ENCODE assay signal across 12 mouse cellular contexts in the genomic region with DNA sequence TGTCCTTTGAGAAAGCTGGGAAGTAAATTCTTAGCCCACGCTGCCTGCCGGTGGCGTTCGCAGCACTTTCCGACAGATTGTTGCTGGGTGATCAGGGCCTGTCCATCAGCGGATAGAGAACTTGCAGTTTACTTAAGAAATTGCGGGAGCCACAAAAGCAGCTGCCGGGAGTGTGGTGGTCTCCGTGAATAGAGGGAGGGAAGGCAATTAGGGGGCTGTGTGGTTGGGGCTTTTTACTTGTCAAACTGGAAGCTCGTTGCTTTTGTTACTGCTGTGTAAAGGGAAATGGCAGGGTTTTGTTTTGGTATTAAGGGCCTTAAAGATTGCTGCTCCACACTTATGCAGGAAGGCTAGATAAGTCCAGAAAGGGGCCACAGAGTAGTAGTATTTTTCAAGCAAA.
DNase-seq lines count a peak whose midpoint lies in the region; ATAC-seq and TF ChIP-seq lines count a peak whose summit lies in the region.
"Had no signal": no experiment of that assay in that cellular context is flagged by ENCODE, and none has a peak within 500 bp of the region (broad histone marks: within the 10 kb centered on the region; RNA-seq: fewer than 3 reads in every experiment).

No protein-coding gene starts in this region.

- H3K36me3 ChIP-seq in heart, embryonic 11.5 days (ENCODE audit: control insufficient read depth, insufficient read depth, low read length) = no peaks in the 10 kb centered on the region
- H3K36me3 ChIP-seq in heart, adult 2 months (ENCODE audit: control insufficient read depth, insufficient read depth, low read length) = no peaks in the 10 kb centered on the region
- no peaks in the 10 kb centered on the region for H3K36me3 ChIP-seq in forebrain, embryonic 12.5 days (replicated peaks)
- no peaks in the 10 kb centered on the region for H3K36me3 ChIP-seq in limb, embryonic 14.5 days (ENCODE audit: control insufficient read depth, insufficient read depth, low read length)
- no peaks in the 10 kb centered on the region for H3K36me3 ChIP-seq in kidney, embryonic 14.5 days (ENCODE audit: control insufficient read depth, insufficient read depth, low read length)

- no peak for TF ChIP-seq POLR2A in heart, adult 2 months (IDR thresholded peaks at IDR 0.05; ENCODE audit: insufficient read depth, low read depth, low read length)
- no peak for TF ChIP-seq POLR2A in limb, embryonic 14.5 days (IDR thresholded peaks at IDR 0.05; ENCODE audit: borderline replicate concordance, extremely low read depth, insufficient read depth, insufficient read length)

- no peaks in the 10 kb centered on the region for H3K9me3 ChIP-seq in heart, embryonic 11.5 days (replicated peaks; ENCODE audit: control insufficient read depth, low read length)
- H3K9me3 ChIP-seq in forebrain, embryonic 12.5 days = no peaks in the 10 kb centered on the region
- no peaks in the 10 kb centered on the region for H3K9me3 ChIP-seq in limb, embryonic 14.5 days (ENCODE audit: control insufficient read depth, low read length)
- H3K9me3 ChIP-seq in kidney, embryonic 14.5 days (ENCODE audit: control insufficient read depth, low read length) = no peaks in the 10 kb centered on the region
- H3K9me3 ChIP-seq: megakaryocyte, embryonic 14.5 days had no signal

- no peak for DNase-seq in heart, adult 2 months
- peak; percentile 12 for DNase-seq in ES-CJ7 (ENCODE audit: low read depth, low spot score)
- DNase-seq in limb, embryonic 14.5 days (ENCODE audit: low spot score) = no peak
- no peak for DNase-seq in left cerebral cortex, postnatal 25 days (ENCODE audit: low spot score in 2 of 2)
- no peak for DNase-seq in retina, embryonic 14.5 days (ENCODE audit: low spot score)
- DNase-seq: kidney, postnatal 14 days; left cerebral cortex, postnatal 4 days; retina, postnatal 1 day had no signal

- no peak for TF ChIP-seq CTCF in heart, adult 2 months (IDR thresholded peaks at IDR 0.05)

- H3K9ac ChIP-seq in heart, embryonic 11.5 days (ENCODE audit: low read depth, low read length) = peak overlapping the region; percentile 43; the same call in 1 of the 2 replicates
- no peak overlapping the region for H3K9ac ChIP-seq in heart, adult 2 months (ENCODE audit: low read depth, low read length)
- H3K9ac ChIP-seq in forebrain, embryonic 12.5 days = peak overlapping the region; percentile 56; the same call in 1 of the 2 replicates
- H3K9ac ChIP-seq in limb, embryonic 14.5 days (ENCODE audit: low read depth, low read length, severe bottlenecking) = peak overlapping the region; percentile 41; the same call in 1 of the 2 replicates
- H3K9ac ChIP-seq in kidney, embryonic 14.5 days (ENCODE audit: low read depth, low read length) = no peak overlapping the region

- no peak for ATAC-seq in heart, embryonic 11.5 days (replicated peaks; ENCODE audit: insufficient number of reproducible peaks, low FRiP score, low TSS enrichment)
- peak; percentile 74 for ATAC-seq in forebrain, embryonic 12.5 days (ENCODE audit: low FRiP score)
- no peak for ATAC-seq in limb, embryonic 14.5 days (ENCODE audit: low FRiP score, low read depth)
- ATAC-seq in kidney, embryonic 14.5 days (ENCODE audit: low FRiP score, low TSS enrichment) = no peak

- H3K4me2 ChIP-seq in heart, embryonic 11.5 days = peak overlapping the region; percentile 38
- peak overlapping the region; percentile 61 for H3K4me2 ChIP-seq in forebrain, embryonic 12.5 days
- H3K4me2 ChIP-seq in limb, embryonic 14.5 days (replicated peaks; ENCODE audit: low read depth, low read length, severe bottlenecking) = peak overlapping the region; percentile 63; the same call in 1 of the 2 replicates
- H3K4me2 ChIP-seq in kidney, embryonic 14.5 days (replicated peaks; ENCODE audit: low read depth, low read length) = no peak overlapping the region

- intact Hi-C loops in heart, adult 2 months (cut with DNase I) = loop anchor here (5.0 kb wide), 1 partner anchor 354 kb away; no protein-coding TSS in a partner anchor
- intact Hi-C loops in left cerebral cortex, postnatal 25 days (cut with DNase I) = loop anchor here (5.0 kb wide), 2 partner anchors 154 to 236 kb away; a partner anchor contains a TSS

- 0 out of 2 replicates have a peak, but pooled peaks cover 1% of the 10 kb centered on the region for H3K79me2 ChIP-seq in heart, adult 2 months (replicated peaks; ENCODE audit: control insufficient read depth, insufficient read depth, low read length)

- no peak overlapping the region for H3K4me3 ChIP-seq in heart, embryonic 11.5 days (ENCODE audit: low read depth, low read length)
- no peak overlapping the region for H3K4me3 ChIP-seq in heart, adult 2 months
- H3K4me3 ChIP-seq in forebrain, embryonic 12.5 days (replicated peaks) = peak overlapping the region; percentile 37
- 0 out of 2 replicates have a peak overlapping the region, but pooled peaks have one; percentile 5 for H3K4me3 ChIP-seq in limb, embryonic 14.5 days (replicated peaks; ENCODE audit: low read length)
- H3K4me3 ChIP-seq in kidney, embryonic 14.5 days (ENCODE audit: low read length) = no peak overlapping the region
- H3K4me3 ChIP-seq: megakaryocyte, embryonic 14.5 days had no signal

- no peaks in the 10 kb centered on the region for H3K27me3 ChIP-seq in heart, embryonic 11.5 days (ENCODE audit: control insufficient read depth, insufficient read depth, low read length)
- no peaks in the 10 kb centered on the region for H3K27me3 ChIP-seq in heart, adult 2 months (ENCODE audit: control insufficient read depth, insufficient read depth, low read length)
- H3K27me3 ChIP-seq in forebrain, embryonic 12.5 days = peaks cover 48% of the 10 kb centered on the region
- H3K27me3 ChIP-seq in limb, embryonic 14.5 days (ENCODE audit: control insufficient read depth, insufficient read depth, low read length) = no peaks in the 10 kb centered on the region
- peaks cover 4% of the 10 kb centered on the region; the same call in 1 of the 2 replicates for H3K27me3 ChIP-seq in kidney, embryonic 14.5 days (ENCODE audit: control insufficient read depth, insufficient read depth, low read length)

- 14% methylated on average over 10 of the region's 10 CpGs for WGBS in heart, embryonic 11.5 days (ENCODE audit: insufficient replicate concordance)
- WGBS in heart, adult 2 months = 56% methylated on average over 10 of the region's 10 CpGs
- 5% methylated on average over 10 of the region's 10 CpGs for WGBS in forebrain, embryonic 12.5 days
- 20% methylated on average over 10 of the region's 10 CpGs for WGBS in limb, embryonic 14.5 days
- 38% methylated on average over 10 of the region's 10 CpGs for WGBS in kidney, embryonic 14.5 days

- TF ChIP-seq EP300 in heart, adult 2 months (IDR thresholded peaks at IDR 0.05; ENCODE audit: insufficient read depth, low read depth, low read length) = no peak

- no peak overlapping the region for H3K27ac ChIP-seq in heart, embryonic 11.5 days (ENCODE audit: low read depth, low read length)
- H3K27ac ChIP-seq in heart, adult 2 months = no peak overlapping the region
- H3K27ac ChIP-seq in forebrain, embryonic 12.5 days = peak overlapping the region; percentile 86
- H3K27ac ChIP-seq in limb, embryonic 14.5 days (replicated peaks; ENCODE audit: low read depth, low read length) = no peak overlapping the region
- H3K27ac ChIP-seq in kidney, embryonic 14.5 days (ENCODE audit: low read depth, low read length) = no peak overlapping the region

- peaks cover 20% of the 10 kb centered on the region for H3K4me1 ChIP-seq in heart, embryonic 11.5 days (ENCODE audit: control insufficient read depth, insufficient read depth, low read length)
- H3K4me1 ChIP-seq in heart, adult 2 months (ENCODE audit: control insufficient read depth, insufficient read depth, low read length) = peaks cover 8% of the 10 kb centered on the region
- peaks cover 86% of the 10 kb centered on the region for H3K4me1 ChIP-seq in forebrain, embryonic 12.5 days
- peaks cover 63% of the 10 kb centered on the region for H3K4me1 ChIP-seq in limb, embryonic 14.5 days (ENCODE audit: control insufficient read depth, insufficient read depth, low read length)
- peaks cover 31% of the 10 kb centered on the region for H3K4me1 ChIP-seq in kidney, embryonic 14.5 days (ENCODE audit: control insufficient read depth, insufficient read depth, low read length)

Comparison
In these comparisons a context has a peak if more than half of its experiments do, and no peak if none do; other contexts are left out.
1. H3K9ac ChIP-seq: peak in heart, embryonic 11.5 days (single experiment), forebrain, embryonic 12.5 days (single experiment) and limb, embryonic 14.5 days (single experiment); none in heart, adult 2 months (single experiment) and kidney, embryonic 14.5 days (single experiment).
2. H3K4me3 ChIP-seq: peak in forebrain, embryonic 12.5 days (single experiment) and limb, embryonic 14.5 days (single experiment); none in heart, embryonic 11.5 days (single experiment), heart, adult 2 months (single experiment) and kidney, embryonic 14.5 days (single experiment).